Mouse (Mus musculus) thymus, postnatal 0 days (tissue): ENCODE data around the gene Znrf4. TPM values are rescaled to one million over a fixed set of nuclear protein-coding genes. Genes with fewer than 3 reads are reported as not detected.

ENCODE experiments used
- DNase-seq: peaks from one replicate; pipeline ENCODE4 v3.0.0-alpha.2; 2015; ENCODE audit warnings: low spot score
- polyA plus RNA-seq: library from polyadenylated mRNA; unstranded; fragments of >200 nt; fragmentation: Nextera tagmentation; extraction: Ambion mirVana; gene quantifications from 2 replicates; pipeline ENCODE4 v1.2.1, GENCODE M21; 2015

Znrf4 gene
- polyA plus RNA-seq, 1 experiment from 2014 or later, result not detected

DNA sequence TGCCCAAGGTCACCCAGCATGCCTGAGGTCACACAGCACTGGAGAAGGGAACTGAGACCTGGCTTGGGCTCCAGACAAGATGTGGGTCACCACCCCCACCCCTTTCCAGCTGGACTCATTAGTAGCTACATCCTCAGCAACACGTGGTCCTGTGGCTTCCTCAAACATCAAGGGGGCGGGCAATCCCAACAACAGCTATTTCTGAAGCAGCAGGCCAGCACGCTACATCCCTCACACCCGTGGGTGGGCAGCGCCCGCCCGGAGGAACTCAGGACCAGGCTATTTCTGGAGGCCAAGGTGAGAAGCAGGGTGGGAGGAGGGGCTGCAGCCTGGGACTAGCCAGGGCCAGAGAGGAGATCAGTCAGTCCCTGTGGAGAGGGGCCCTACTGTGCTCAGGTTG is 43.4 kb downstream of the Znrf4 start:
- no peak for DNase-seq

DNA sequence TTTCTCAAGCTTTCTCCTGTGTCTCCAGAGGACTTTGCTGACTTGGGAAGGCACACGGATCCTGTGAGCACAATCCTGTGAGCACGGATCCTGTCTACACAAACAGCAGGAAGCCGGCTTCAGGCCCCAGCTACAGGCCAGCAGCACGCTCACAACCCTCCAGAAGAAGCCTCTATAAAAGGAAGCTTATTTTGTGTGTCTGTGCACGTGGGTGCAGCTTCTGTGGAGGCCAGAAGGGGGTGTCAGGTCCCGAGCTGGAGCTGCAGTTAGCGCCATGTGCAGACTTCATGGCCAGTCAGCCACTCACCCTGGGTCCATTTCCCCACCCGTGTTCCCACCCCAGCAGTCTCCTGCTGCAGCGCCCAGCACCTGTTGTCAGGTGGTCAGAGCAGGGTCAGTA is 43.9 kb downstream of the Znrf4 start:
- no peak for DNase-seq

DNA sequence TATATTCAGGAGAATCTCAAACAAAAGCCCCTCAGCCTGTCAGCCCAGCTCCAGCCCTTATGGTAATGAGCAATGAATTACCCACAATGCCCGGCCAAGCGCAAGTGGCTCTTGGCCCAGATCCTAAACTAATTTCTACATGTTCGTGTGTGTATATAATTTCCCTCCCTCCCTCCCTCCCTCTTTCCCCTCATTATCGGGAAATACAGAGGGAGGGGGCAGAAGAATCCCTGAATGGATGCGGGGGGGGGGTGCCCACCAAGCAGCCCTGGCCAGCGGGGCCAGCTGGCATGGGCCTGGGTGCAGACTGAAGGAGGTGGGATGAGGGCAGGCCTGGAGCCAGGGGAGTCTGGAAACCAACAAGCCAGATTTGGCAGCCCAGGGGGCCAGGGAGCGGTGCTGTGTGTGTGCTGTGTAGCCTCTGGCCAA is 44.8 kb downstream of the Znrf4 start:
- DNase-seq, result no peak

DNA sequence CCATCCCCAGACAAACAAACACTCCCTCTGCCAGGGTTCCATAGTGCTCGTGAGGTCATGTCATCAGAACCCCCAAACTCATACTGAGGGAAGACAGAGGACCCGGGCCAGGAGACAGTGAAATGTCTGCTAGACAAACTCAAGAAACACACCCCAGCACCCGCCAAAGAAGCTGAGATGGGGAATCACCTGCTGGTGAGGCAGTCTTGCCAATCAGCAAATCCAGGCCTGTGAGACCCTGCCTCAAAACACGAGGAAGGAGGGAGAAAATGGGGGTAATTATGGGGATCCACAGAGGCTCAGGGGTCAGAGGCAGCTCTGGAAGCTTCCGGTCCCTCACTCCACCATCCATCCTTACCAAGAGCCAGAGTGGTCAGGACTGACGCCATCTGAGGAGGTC is 45.5 kb downstream of the Znrf4 start:
- no peak for DNase-seq

DNA sequence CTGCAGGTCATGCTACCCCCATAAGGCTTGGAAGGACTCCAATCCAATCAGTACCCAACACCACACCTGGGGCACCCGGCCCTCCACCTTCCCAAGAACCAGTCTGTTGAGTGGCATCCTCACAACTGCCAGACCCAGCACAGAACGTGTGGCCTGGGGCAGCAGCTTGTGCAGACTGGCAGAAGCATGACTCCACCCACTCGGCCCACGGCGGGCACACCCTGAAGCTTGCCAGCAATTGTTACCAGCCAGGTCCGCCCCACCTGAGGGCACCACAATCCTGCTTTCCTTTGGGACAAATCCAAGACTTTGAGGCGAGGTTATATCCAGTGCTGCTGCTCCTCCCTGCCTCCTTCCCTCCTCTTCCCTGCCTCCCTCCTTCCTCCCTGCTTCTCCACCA is 47.4 kb downstream of the Znrf4 start:
- no peak for DNase-seq

DNA sequence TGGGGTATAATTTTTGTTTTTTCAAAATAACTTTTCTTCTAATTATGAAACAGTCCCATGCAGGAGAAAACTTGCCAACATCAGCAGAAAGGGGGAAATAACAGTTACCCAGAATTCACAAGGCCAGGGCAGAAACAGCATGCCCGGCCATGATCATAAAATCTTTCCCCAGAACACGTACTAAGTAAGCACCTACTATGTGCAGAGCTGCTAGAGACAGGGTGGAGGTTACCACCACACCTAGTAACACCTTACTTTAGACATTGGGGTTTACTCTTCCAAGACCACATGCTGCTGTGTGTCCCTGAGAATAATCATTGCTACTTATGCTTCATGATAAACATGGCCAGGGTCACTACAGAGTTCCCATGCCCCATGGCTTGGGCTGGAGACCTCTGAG is 47.9 kb downstream of the Znrf4 start:
- DNase-seq, result no peak

DNA sequence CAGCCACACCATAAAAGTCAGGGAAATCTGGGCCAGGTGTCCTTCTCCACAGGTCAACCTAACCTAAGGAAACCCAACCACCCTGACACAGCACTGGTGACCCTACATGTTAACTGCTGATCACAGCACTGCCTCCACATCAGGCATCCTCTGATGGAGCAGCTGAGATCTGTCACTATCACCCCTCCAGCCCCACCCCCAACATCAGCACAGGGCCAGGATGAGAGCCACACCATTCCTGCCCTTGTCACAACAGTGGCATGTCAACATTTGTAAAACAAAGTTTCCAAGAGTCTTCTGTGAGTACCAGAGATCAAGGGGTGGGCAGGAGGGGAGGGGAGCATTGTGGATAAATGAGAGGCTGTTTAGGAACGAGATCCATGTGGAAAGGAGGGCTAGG is 48.7 kb downstream of the Znrf4 start:
- no peak for DNase-seq

DNA sequence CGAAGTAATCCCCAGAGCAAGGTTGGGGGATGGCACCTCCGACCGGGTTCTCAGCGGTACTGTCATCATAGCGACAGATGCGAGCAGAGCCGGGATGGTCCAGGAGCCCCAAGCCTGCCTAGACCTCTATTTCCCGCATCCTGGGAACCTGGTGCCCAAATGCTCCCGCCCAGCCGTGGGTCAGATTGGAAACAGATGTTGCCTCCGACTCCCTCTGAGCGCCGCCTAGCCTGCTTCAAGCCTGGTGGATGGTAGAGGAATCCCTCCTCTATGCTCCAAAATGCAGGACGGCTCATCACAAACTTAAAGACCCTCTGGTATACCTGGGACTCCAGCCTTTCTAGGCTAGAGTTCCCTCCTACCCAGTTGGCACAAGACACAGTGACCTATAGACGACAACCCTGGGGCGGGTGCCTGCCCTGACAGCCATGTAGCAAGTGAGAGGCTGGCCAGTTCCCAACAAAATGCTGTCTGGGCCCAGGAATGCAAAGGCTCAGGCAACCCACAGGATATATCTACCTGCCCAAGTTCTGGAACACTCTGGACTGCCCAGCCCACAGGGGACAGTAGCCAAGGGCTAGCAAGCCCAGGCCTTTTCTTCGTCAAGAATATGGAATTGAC is 49.3 kb downstream of the Znrf4 start:
- DNase-seq, result no peak

DNA sequence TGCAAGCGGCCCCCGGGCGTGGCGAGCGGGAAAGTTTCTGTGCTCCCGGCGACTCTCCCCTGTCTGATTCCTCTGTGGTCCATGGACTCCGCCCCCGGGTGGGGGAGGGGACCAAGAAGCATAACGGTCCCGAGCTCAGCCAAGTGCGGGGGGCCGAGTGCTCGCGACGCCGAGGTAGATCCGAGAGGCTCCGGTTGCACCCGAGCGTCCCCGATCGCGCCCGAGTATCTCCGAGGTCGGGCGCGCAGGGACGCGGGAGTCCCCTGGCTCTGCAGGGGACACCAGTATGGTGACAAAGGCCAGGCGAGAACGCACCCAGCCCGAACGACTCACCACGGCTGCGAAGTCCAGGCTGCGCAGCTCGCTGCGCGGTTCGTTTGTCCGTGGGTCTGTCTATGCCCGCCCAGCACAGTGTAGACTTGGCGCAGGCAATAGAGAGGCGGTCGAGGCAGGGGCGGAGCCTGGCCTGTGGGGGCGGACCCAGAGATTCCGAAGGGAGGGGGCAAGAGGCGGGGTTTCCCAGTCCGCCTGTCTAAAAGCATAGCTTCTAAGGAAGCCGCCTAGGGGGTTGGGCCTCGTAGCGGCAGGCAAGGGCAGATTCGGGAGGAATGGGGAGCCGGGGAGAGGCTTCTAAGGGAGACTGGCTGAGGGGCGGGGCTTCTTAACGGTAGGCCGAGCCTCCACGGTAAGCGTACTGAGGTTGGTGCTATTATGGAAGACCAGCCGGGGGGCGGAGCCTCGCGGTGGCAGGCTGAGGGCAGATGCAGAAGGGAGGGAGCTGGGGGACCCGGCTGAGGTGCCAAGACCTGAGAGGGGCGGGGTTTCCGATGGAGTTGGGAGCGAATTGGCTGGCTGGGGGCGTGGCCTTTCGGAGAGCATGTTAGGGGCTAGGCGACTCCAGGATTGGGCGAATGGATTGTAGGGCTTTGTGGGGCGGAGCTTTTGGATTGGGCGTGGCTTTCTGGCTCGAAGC is 50.2 kb downstream of the Znrf4 start:
- DNase-seq, result peak; percentile 98

Other genes starting within 250 kb of the Znrf4 start
- 2.5 and 3.0 TPM in 2 replicates for gene Ticam1, start 235.6 kb downstream of the Znrf4 start, polyA plus RNA-seq
- gene Plin3, start 219.6 kb downstream of the Znrf4 start, polyA plus RNA-seq, result 59.5 TPM in 2 replicates
- gene Arrdc5, start 212.1 kb downstream of the Znrf4 start, polyA plus RNA-seq, result 0.84 and 1.8 TPM in 2 replicates
- 234 and 264 TPM in 2 replicates for gene Uhrf1, start 209.1 kb downstream of the Znrf4 start, polyA plus RNA-seq
- 25.9 and 28.0 TPM in 2 replicates for gene Kdm4b, start 186.4 kb downstream of the Znrf4 start, polyA plus RNA-seq
- gene Ptprs, start 35.9 kb downstream of the Znrf4 start, polyA plus RNA-seq, result 24.2 and 29.9 TPM in 2 replicates
- gene Gm20219, start 42.0 kb upstream of the Znrf4 start, polyA plus RNA-seq, result 0.98 and 1.7 TPM in 2 replicates
- 54.7 and 74.6 TPM in 2 replicates for gene Safb2, start 72.2 kb upstream of the Znrf4 start, polyA plus RNA-seq
- 76.0 and 83.6 TPM in 2 replicates for gene Safb, start 72.4 kb upstream of the Znrf4 start, polyA plus RNA-seq
- 306 and 315 TPM in 2 replicates for gene 2410015M20Rik, start 97.3 kb upstream of the Znrf4 start, polyA plus RNA-seq
- 2,991 and 3,020 TPM in 2 replicates for gene Rpl36, start 101.0 kb upstream of the Znrf4 start, polyA plus RNA-seq
- gene Lonp1, start 114.5 kb upstream of the Znrf4 start, polyA plus RNA-seq, result 40.1 and 41.0 TPM in 2 replicates
- 0.09 and 0.57 TPM in 2 replicates for gene Catsperd, start 115.7 kb upstream of the Znrf4 start, polyA plus RNA-seq
- gene Ranbp3, start 160.9 kb upstream of the Znrf4 start, polyA plus RNA-seq, result 76.2 and 81.4 TPM in 2 replicates
- gene Ndufa11, start 205.3 kb upstream of the Znrf4 start, polyA plus RNA-seq, result 821 and 873 TPM in 2 replicates
- gene Vmac, start 205.6 kb upstream of the Znrf4 start, polyA plus RNA-seq, result 20.3 and 26.9 TPM in 2 replicates
- gene Nrtn, start 245.1 kb upstream of the Znrf4 start, polyA plus RNA-seq, result 17.3 and 23.6 TPM in 2 replicates